Mouse (Mus musculus): Measurements from ENCODE around the gene Slc25a18. TPM values are rescaled to one million over a fixed set of nuclear protein-coding genes. Genes with fewer than 3 reads are reported as not detected.

Gene Slc25a18
- total RNA-seq (2015) (not detected in 2 replicates), total RNA-seq (2017) (not detected in 2 replicates)

GRCm38 (mm10) chr6:120773149-120773628 is at the start of gene Slc25a18:
Gene Slc25a18 (plus strand): TSS chr6:120773578.
- ATAC-seq (replicated peaks; ENCODE audit: poor library complexity): no peak

- no peak for ATAC-seq (replicated peaks; ENCODE audit: poor library complexity)
Measured at GRCm38 (mm10) chr6:120725986-120726385, 47.4 kb upstream of the Slc25a18 start.

GRCm38 (mm10) chr6:120736011-120736410 is 37.4 kb upstream of the Slc25a18 start:
- ATAC-seq (replicated peaks; ENCODE audit: poor library complexity): no peak

GRCm38 (mm10) chr6:120736566-120736965 is 36.8 kb upstream of the Slc25a18 start:
- ATAC-seq (replicated peaks; ENCODE audit: poor library complexity): peak; percentile 98

- no peak for ATAC-seq (replicated peaks; ENCODE audit: poor library complexity)
Measured at GRCm38 (mm10) chr6:120743130-120743529, 30.2 kb upstream of the Slc25a18 start.

- no peak for ATAC-seq (replicated peaks; ENCODE audit: poor library complexity)
Measured at GRCm38 (mm10) chr6:120744266-120744665, 29.1 kb upstream of the Slc25a18 start.

- no peak for ATAC-seq (replicated peaks; ENCODE audit: poor library complexity)
Measured at GRCm38 (mm10) chr6:120746416-120746815, 27.0 kb upstream of the Slc25a18 start.

- ATAC-seq (replicated peaks; ENCODE audit: poor library complexity): no peak
Measured at GRCm38 (mm10) chr6:120761151-120761550, 12.2 kb upstream of the Slc25a18 start.

GRCm38 (mm10) chr6:120769972-120770371 is 3.4 kb upstream of the Slc25a18 start:
- no peak for ATAC-seq (replicated peaks; ENCODE audit: poor library complexity)

- peak; percentile 42; the same call in 1 of the 2 replicates for ATAC-seq (replicated peaks; ENCODE audit: poor library complexity)
Measured at GRCm38 (mm10) chr6:120771366-120771765, 2.0 kb upstream of the Slc25a18 start.

GRCm38 (mm10) chr6:120772025-120772424 is 1.4 kb upstream of the Slc25a18 start:
- ATAC-seq (replicated peaks; ENCODE audit: poor library complexity): no peak

- ATAC-seq (replicated peaks; ENCODE audit: poor library complexity): no peak
Measured at GRCm38 (mm10) chr6:120773763-120774162, 385 bp downstream of the Slc25a18 start.

- no peak for ATAC-seq (replicated peaks; ENCODE audit: poor library complexity)
Measured at GRCm38 (mm10) chr6:120776286-120776685, 2.9 kb downstream of the Slc25a18 start.

GRCm38 (mm10) chr6:120777533-120777932 is 4.2 kb downstream of the Slc25a18 start:
- no peak for ATAC-seq (replicated peaks; ENCODE audit: poor library complexity)

- no peak for ATAC-seq (replicated peaks; ENCODE audit: poor library complexity)
Measured at GRCm38 (mm10) chr6:120778226-120778625, 4.8 kb downstream of the Slc25a18 start.

GRCm38 (mm10) chr6:120782948-120783347 is 9.6 kb downstream of the Slc25a18 start:
- no peak for ATAC-seq (replicated peaks; ENCODE audit: poor library complexity)

- ATAC-seq (replicated peaks; ENCODE audit: poor library complexity): no peak
Measured at GRCm38 (mm10) chr6:120784351-120784750, 11.0 kb downstream of the Slc25a18 start.

GRCm38 (mm10) chr6:120788068-120788607 is 14.8 kb downstream of the Slc25a18 start:
- peak; percentile 47 for ATAC-seq (replicated peaks; ENCODE audit: poor library complexity)

- ATAC-seq (replicated peaks; ENCODE audit: poor library complexity): 0 out of 2 replicates have a peak, but pooled peaks have one; percentile 32
Measured at GRCm38 (mm10) chr6:120788904-120789303, 15.5 kb downstream of the Slc25a18 start.

- ATAC-seq (replicated peaks; ENCODE audit: poor library complexity): peak; percentile 48
Measured at GRCm38 (mm10) chr6:120790153-120790552, 16.8 kb downstream of the Slc25a18 start.

- no peak for ATAC-seq (replicated peaks; ENCODE audit: poor library complexity)
Measured at GRCm38 (mm10) chr6:120790717-120791116, 17.3 kb downstream of the Slc25a18 start.

- no peak for ATAC-seq (replicated peaks; ENCODE audit: poor library complexity)
Measured at GRCm38 (mm10) chr6:120792947-120793346, 19.6 kb downstream of the Slc25a18 start.
